Mouse (Mus musculus) layer of hippocampus, postnatal 25 days (tissue): Measurements from ENCODE around the gene Slc20a1. TPM values are rescaled to one million over a fixed set of nuclear protein-coding genes. Genes with fewer than 3 reads are reported as not detected.

ENCODE experiments used
- DNase-seq, 2 experiments: peaks; one replicate each; pipeline ENCODE4 v3.0.0; 2022; ENCODE audit warnings: mixed read lengths in 2 of 2, low spot score in 1 of 2; ENCODE audit errors: extremely low spot score in 1 of 2
- total RNA-seq, 2 experiments: library from RNA; stranded (reverse); gene quantifications; 2 replicates each; pipeline ENCODE4 v1.2.3; 2021

Gene Slc20a1
- total RNA-seq: 100 to 1,000 TPM in 1 of 2 experiments, 10 to 100 TPM in 1; 97.2 to 112 TPM

GRCm38 (mm10) chr2:129198436-129199327 is at the start of gene Slc20a1:
Slc20a1 (plus strand) TSS chr2:129198764.
- peak; percentile 95 to 96 for DNase-seq

GRCm38 (mm10) chr2:129148836-129149235 is 49.7 kb upstream of the Slc20a1 start:
- no peak for DNase-seq

- no peak for DNase-seq
These were observed 48.2 kb upstream of the Slc20a1 start for GRCm38 (mm10) chr2:129150386-129150785.

GRCm38 (mm10) chr2:129151111-129151510 is 47.5 kb upstream of the Slc20a1 start:
- no peak for DNase-seq

- DNase-seq: no peak
These were observed 45.8 kb upstream of the Slc20a1 start for GRCm38 (mm10) chr2:129152751-129153150.

GRCm38 (mm10) chr2:129164815-129165214 is 33.7 kb upstream of the Slc20a1 start:
- DNase-seq: no peak

GRCm38 (mm10) chr2:129166466-129167463 is 31.8 kb upstream of the Slc20a1 start:
- no peak for DNase-seq

GRCm38 (mm10) chr2:129173386-129173785 is 25.2 kb upstream of the Slc20a1 start:
- no peak for DNase-seq

- DNase-seq: peak; percentile 24 to 47
These were observed 24.1 kb upstream of the Slc20a1 start for GRCm38 (mm10) chr2:129174474-129174873.

GRCm38 (mm10) chr2:129175636-129176035 is 22.9 kb upstream of the Slc20a1 start:
- no peak for DNase-seq

GRCm38 (mm10) chr2:129176676-129177420 is 21.7 kb upstream of the Slc20a1 start:
- no peak for DNase-seq

- DNase-seq: no peak
These were observed 20.9 kb upstream of the Slc20a1 start for GRCm38 (mm10) chr2:129177661-129178060.

- DNase-seq: no peak
These were observed 20.2 kb upstream of the Slc20a1 start for GRCm38 (mm10) chr2:129178182-129178908.

GRCm38 (mm10) chr2:129179946-129180853 is 18.4 kb upstream of the Slc20a1 start:
- no peak for DNase-seq

GRCm38 (mm10) chr2:129181509-129181908 is 17.1 kb upstream of the Slc20a1 start:
- no peak for DNase-seq

- DNase-seq: no peak
These were observed 16.2 kb upstream of the Slc20a1 start for GRCm38 (mm10) chr2:129182412-129182811.

- DNase-seq: no peak
These were observed 15.0 kb upstream of the Slc20a1 start for GRCm38 (mm10) chr2:129183561-129184031.

- no peak for DNase-seq
These were observed 13.7 kb upstream of the Slc20a1 start for GRCm38 (mm10) chr2:129184853-129185252.
